Mouse (Mus musculus) liver, postnatal 0 days (tissue): Measurements from ENCODE around the gene Gm11168.
"Not testable (repeated sequence)": the region's sequence is repeated elsewhere in the genome, so short reads cannot be mapped to it uniquely, and the experiment has no call there.

Source experiments
- CTCF ChIP-seq: sonication (generic); IDR thresholded peaks from 2 replicates; pipeline ENCODE4 v1.5.1; 2016; ENCODE audit warnings: antibody characterized with exemption, low read depth
- EP300 ChIP-seq: IDR thresholded peaks from 2 replicates; pipeline ENCODE4 v1.6.1; 2016; ENCODE audit warnings: antibody characterized with exemption, low read depth, mild to moderate bottlenecking

GRCm38 (mm10) chr9:3025653-3026052 lies 22.5 kb downstream of the Gm11168 start:
- not testable (repeated sequence) for TF ChIP-seq EP300, CTCF
